Comparison of ENCODE assay signal across 12 mouse cellular contexts in genomic region chr9:43970043-43970795, GRCm38 (mm10).
DNase-seq lines count a peak whose midpoint lies in the region; ATAC-seq and TF ChIP-seq lines count a peak whose summit lies in the region.
"Had no signal": no experiment of that assay in that cellular context is flagged by ENCODE, and none has a peak within 500 bp of the region (broad histone marks: within the 10 kb centered on the region; RNA-seq: fewer than 3 reads in every experiment).

No protein-coding gene starts in this region.

- no peak overlapping the region for H3K9ac ChIP-seq in hindbrain, postnatal 0 days (replicated peaks; ENCODE audit: low read length)
- H3K9ac ChIP-seq: intestine, embryonic 15.5 days had no signal

- H3K9me3 ChIP-seq in hindbrain, postnatal 0 days (ENCODE audit: low read length) = no peaks in the 10 kb centered on the region
- H3K9me3 ChIP-seq: intestine, embryonic 15.5 days had no signal

- no peak overlapping the region for H3K27ac ChIP-seq in hindbrain, postnatal 0 days
- H3K27ac ChIP-seq: heart, adult 2 months; intestine, embryonic 15.5 days; stomach, postnatal 0 days had no signal

- H3K4me1 ChIP-seq in hindbrain, postnatal 0 days (ENCODE audit: insufficient read depth, low read length) = peaks cover 23% of the 10 kb centered on the region
- H3K4me1 ChIP-seq: intestine, embryonic 15.5 days had no signal

- TF ChIP-seq CTCF in hindbrain, postnatal 0 days (IDR thresholded peaks at IDR 0.05; ENCODE audit: low read depth) = no peak

- H3K4me2 ChIP-seq in hindbrain, postnatal 0 days (ENCODE audit: low read depth, low read length) = 0 out of 2 replicates have a peak overlapping the region, but pooled peaks have one; percentile 16
- H3K4me2 ChIP-seq: intestine, embryonic 15.5 days had no signal

- WGBS in hindbrain, postnatal 0 days = 19% methylated on average over 9 of the region's 9 CpGs

- no peaks in the 10 kb centered on the region for H3K36me3 ChIP-seq in hindbrain, postnatal 0 days (ENCODE audit: insufficient read depth, low read length)
- H3K36me3 ChIP-seq: intestine, embryonic 15.5 days had no signal

- H3K27me3 ChIP-seq in hindbrain, postnatal 0 days (ENCODE audit: insufficient read depth, low read length) = no peaks in the 10 kb centered on the region
- H3K27me3 ChIP-seq: intestine, embryonic 15.5 days had no signal

- DNase-seq in layer of hippocampus, postnatal 14 days (ENCODE audit: low spot score in 2 of 2) = peak; percentile 20 to 65
- no peak for DNase-seq in layer of hippocampus, adult 9-11 months
- peak; percentile 78 to 83 for DNase-seq in cerebellum, postnatal 14 days
- DNase-seq in hindbrain, postnatal 0 days (ENCODE audit: low spot score) = peak; percentile 65
- DNase-seq in retina, embryonic 14.5 days (ENCODE audit: low spot score) = peak; percentile 62
- DNase-seq in spleen, postnatal 4 days (ENCODE audit: low spot score in 2 of 2) = no peak
- DNase-seq in ovary, postnatal 10 days (ENCODE audit: low spot score) = no peak
- DNase-seq: liver had no signal

- peak; percentile 53 for ATAC-seq in hindbrain, postnatal 0 days
- no peak for ATAC-seq in granulocyte monocyte progenitor cell, adult 5-6 weeks (replicated peaks; ENCODE audit: poor library complexity, severe bottlenecking)
- ATAC-seq: intestine, embryonic 15.5 days had no signal

- H3K4me3 ChIP-seq in hindbrain, postnatal 0 days (ENCODE audit: low read length) = no peak overlapping the region
- H3K4me3 ChIP-seq: heart, adult 2 months; intestine, embryonic 15.5 days had no signal

Comparison
In these comparisons a context has a peak if more than half of its experiments do, and no peak if none do; other contexts are left out.
1. DNase-seq: peak in layer of hippocampus, postnatal 14 days (2 of 2), cerebellum, postnatal 14 days (2 of 2), hindbrain, postnatal 0 days (single experiment) and retina, embryonic 14.5 days (single experiment); none in layer of hippocampus, adult 9-11 months (single experiment), spleen, postnatal 4 days (0 of 2) and ovary, postnatal 10 days (single experiment).